Mouse (Mus musculus) right cerebral cortex, postnatal 4 days (tissue): Measurements from ENCODE around the gene Inpp5k.
"Not testable (repeated sequence)": the region's sequence is repeated elsewhere in the genome, so short reads cannot be mapped to it uniquely, and the experiment has no call there.

Experiments
- DNase-seq: peaks from one replicate; pipeline ENCODE4 v3.0.0-alpha.2; 2022

Inpp5k gene

GRCm38 (mm10) chr11:75684462-75684861 lies 53.7 kb downstream of the Inpp5k start:
- no peak for DNase-seq

GRCm38 (mm10) chr11:75684956-75685355 lies 54.2 kb downstream of the Inpp5k start:
- no peak for DNase-seq

DNA sequence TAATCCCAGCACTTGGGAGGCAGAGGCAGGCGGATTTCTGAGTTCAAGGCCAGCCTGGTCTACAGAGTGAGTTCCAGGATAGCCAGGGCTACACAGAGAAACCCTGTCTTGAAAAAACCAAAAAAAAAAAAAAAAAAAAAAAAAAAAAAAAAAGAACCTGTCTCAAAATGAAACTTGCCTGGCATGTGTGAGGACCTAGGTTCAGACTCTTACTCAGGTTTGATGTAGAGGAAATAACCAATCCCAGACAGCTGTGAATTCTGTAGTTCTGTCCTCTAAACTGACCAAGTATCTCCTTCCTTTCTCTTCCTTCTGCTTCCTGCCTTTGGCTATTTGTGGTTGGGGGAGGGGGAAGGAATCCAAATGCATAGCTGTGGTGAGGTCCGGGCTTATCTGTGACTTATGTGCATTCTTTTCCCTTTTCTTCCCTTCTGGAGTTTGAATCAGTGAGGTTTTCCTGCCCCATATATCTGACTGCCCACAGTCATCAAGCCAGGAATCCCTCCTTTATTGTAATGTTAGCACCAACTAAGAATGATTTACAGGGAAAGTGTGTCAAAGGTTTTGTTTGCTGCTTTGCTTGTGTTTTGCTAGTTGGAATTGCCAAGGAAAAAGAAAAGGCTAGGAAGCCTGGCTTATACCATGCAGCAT lies 56.7 kb downstream of the Inpp5k start:
- DNase-seq = no peak

DNA sequence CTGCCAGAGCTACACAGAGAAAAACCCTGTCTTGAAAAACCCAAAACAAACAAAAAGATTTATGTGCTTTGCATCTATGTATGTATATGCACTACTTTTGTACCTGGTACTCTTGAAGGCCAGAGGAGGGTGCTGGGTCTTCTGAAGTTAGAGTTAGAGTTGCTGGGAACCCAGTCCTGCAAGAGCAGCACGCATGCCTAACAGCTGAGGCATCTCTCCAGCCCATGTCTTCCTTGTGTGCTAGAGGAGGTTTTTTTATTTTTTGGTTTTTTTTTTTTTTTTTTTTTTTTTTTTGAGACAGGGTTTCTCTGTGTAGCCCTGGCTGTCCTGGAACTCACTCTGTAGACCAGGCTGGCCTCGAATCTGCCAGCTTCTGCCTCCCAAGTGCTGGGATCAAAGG lies 57.3 kb downstream of the Inpp5k start:
- DNase-seq = no peak

DNA sequence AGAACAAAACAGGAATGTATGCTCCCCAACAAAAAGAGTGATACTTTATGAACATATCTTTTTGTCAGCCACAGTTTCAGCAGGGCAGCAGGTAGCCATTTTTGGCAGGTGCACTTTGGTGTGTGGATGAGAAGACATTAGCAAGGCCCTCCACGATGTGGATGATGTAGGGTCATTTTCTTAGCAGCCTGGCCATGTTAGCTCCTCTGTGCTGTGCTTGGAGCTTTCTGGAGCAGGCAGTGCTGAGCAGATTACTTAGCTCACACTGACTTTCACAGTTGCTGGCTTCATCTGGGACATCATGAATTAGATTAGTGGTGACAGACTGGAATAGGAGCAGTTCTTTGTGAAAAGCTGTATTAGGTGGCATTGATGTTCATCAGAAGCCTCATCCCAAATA lies 59.2 kb downstream of the Inpp5k start:
- DNase-seq = no peak

DNA sequence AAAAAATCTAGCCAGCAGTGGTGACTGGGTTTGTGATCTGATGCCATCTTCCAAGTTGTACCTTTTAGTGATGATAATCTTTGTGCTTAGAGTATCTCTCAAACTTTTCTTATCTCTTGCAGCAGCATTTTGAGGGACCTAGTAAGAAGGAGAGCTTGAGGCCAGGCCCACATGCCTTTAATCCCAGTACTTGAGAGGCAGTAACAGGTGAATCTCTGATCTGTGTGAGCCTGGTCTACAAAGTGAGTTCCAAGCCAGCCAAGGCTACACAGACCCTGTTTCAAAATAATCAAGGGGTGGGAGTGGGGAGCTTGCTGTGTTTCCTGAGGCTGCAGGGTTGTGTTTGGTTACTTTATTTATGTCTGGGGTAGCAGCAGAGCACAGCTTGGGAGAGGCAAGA lies 60.3 kb downstream of the Inpp5k start:
- no peak for DNase-seq

GRCm38 (mm10) chr11:75693570-75693969 lies 62.8 kb downstream of the Inpp5k start:
- DNase-seq = no peak

DNA sequence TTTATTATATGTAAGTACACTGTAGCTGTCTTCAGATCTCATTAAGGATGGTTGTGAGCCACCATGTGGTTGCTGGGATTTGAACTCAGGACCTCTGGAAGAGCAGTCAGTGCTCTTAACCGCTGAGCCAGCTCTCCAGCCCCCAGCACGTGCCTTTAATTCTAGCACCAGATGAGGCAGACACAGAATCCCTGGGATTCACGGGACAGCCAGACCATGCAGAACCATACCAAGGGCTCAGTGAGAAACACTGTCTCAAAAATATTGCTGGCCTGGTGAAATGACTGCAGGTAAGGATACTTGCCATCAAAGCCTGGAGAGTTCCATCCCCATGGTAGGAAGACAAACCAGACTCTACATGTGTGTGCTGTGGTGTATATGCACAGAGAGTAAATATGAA lies 66.7 kb downstream of the Inpp5k start:
- not testable (repeated sequence) for DNase-seq
